Mouse (Mus musculus) hindbrain, embryonic 12.5 days (tissue): ENCODE measurements around the gene Suz12. TPM values are rescaled to one million over a fixed set of nuclear protein-coding genes. Genes with fewer than 3 reads are reported as not detected.

Source experiments
- ATAC-seq: fragments of 200-750 bp; cut with Nextera tagmentation; 2 replicates; pipeline ENCODE4 v1.8.0; 2017; ENCODE audit warnings: moderate TSS enrichment; ENCODE audit not compliant: low FRiP score
- H3K27ac ChIP-seq: fragments of 300-500 bp; sonication (generic); 2 replicates; pipeline ENCODE4 v1.5.1; 2016; ENCODE audit warnings: mild to moderate bottlenecking
- H3K27me3 ChIP-seq: fragments of 300-500 bp; sonication (generic); 2 replicates; pipeline ENCODE4 v1.6.1; 2016; ENCODE audit warnings: mild to moderate bottlenecking
- H3K36me3 ChIP-seq: fragments of 300-500 bp; sonication (generic); 2 replicates; pipeline ENCODE4 v1.6.1; 2016; ENCODE audit warnings: mild to moderate bottlenecking
- H3K4me1 ChIP-seq: fragments of 300-500 bp; sonication (generic); 2 replicates; pipeline ENCODE4 v1.6.1; 2016
- H3K4me2 ChIP-seq: fragments of 300-500 bp; sonication (generic); replicated peaks from 2 replicates; pipeline ENCODE4 v1.6.1; 2016; ENCODE audit warnings: mild to moderate bottlenecking
- H3K4me3 ChIP-seq: fragments of 300-500 bp; sonication (generic); 2 replicates; pipeline ENCODE4 v1.5.1; 2016; ENCODE audit warnings: mild to moderate bottlenecking
- H3K9ac ChIP-seq: fragments of 300-500 bp; sonication (generic); 2 replicates; pipeline ENCODE4 v1.6.1; 2016; ENCODE audit warnings: mild to moderate bottlenecking, moderate library complexity
- H3K9me3 ChIP-seq: fragments of 300-500 bp; sonication (generic); replicated peaks from 2 replicates; pipeline ENCODE4 v1.6.1; 2016; ENCODE audit warnings: mild to moderate bottlenecking
- WGBS: fragments of 180-500 bp; shearing (Covaris S2); methylation state at CpG from one replicate; pipeline ENCODE4 v1.1.7; 2016; 5-methylcytosine and 5-hydroxymethylcytosine counted together
- polyA plus RNA-seq: library from polyadenylated mRNA; unstranded; fragments of >200 nt; fragmentation: Nextera tagmentation; extraction: Ambion mirVana; gene quantifications from 2 replicates; pipeline ENCODE4 v1.2.1, GENCODE M21; 2016

Gene Suz12
- polyA plus RNA-seq, 1 experiment from 2014 or later: 26.3 TPM

GRCm38 (mm10) chr11:80081786-80082319 is 88.9 kb downstream of the Suz12 start:
- H3K27me3 ChIP-seq: no peaks in the 10 kb centered on the region
- 87% methylated on average over 7 of the region's 7 CpGs for WGBS
- no peak overlapping the region for H3K4me3 ChIP-seq
- no peak overlapping the region for H3K27ac ChIP-seq
- H3K36me3 ChIP-seq: no peaks in the 10 kb centered on the region
- no peaks in the 10 kb centered on the region for H3K9me3 ChIP-seq
- H3K4me2 ChIP-seq: no peak overlapping the region
- H3K4me1 ChIP-seq: peaks cover 7% of the 10 kb centered on the region; the same call in 1 of the 2 replicates
- ATAC-seq: no peak
- no peak overlapping the region for H3K9ac ChIP-seq

Other genes with a start within 250 kb of the Suz12 start
- gene Utp6, start 30.7 kb upstream of the Suz12 start, polyA plus RNA-seq: 50.6 and 66.1 TPM in 2 replicates
- 29.9 and 30.1 TPM in 2 replicates for gene Crlf3, start 87.9 kb downstream of the Suz12 start, polyA plus RNA-seq
- 11.1 and 11.7 TPM in 2 replicates for gene Atad5, start 96.3 kb downstream of the Suz12 start, polyA plus RNA-seq
- 23.6 and 26.4 TPM in 2 replicates for gene Tefm, start 149.1 kb downstream of the Suz12 start, polyA plus RNA-seq
- gene Adap2, start 161.0 kb downstream of the Suz12 start, polyA plus RNA-seq: 2.0 and 2.6 TPM in 2 replicates
- gene Rnf135, start 190.7 kb downstream of the Suz12 start, polyA plus RNA-seq: 5.6 and 6.5 TPM in 2 replicates
- gene Rhot1, start 215.9 kb downstream of the Suz12 start, polyA plus RNA-seq: 70.8 and 74.2 TPM in 2 replicates